Comparison of ENCODE assay signal across 8 mouse cellular contexts in genomic region chrX:8205551-8205950, GRCm38 (mm10). TPM values are rescaled to one million over a fixed set of nuclear protein-coding genes. Genes with fewer than 3 reads are reported as not detected.
DNase-seq lines count a peak whose midpoint lies in the region; ATAC-seq and TF ChIP-seq lines count a peak whose summit lies in the region.

No protein-coding gene starts in this region.

- TF ChIP-seq RAD21 in MEL (IDR thresholded peaks at IDR 0.05; ENCODE audit: low read depth, low read length), result no peak

- 40% methylated on average over 7 of the region's 7 CpGs for WGBS in heart, embryonic 14.5 days
- WGBS in forebrain, embryonic 11.5 days, result 38% methylated on average over 7 of the region's 7 CpGs
- WGBS in liver, embryonic 13.5 days (ENCODE audit: insufficient replicate concordance), result 40% methylated on average over 7 of the region's 7 CpGs

- H3K36me3 ChIP-seq in heart, embryonic 14.5 days (ENCODE audit: control insufficient read depth, insufficient read depth, low read length), result no peaks in the 10 kb centered on the region
- peaks cover 0 to 14% of the 10 kb centered on the region in 2 experiments; a peak in 2 of 4 replicates for H3K36me3 ChIP-seq in MEL (ENCODE audit: control insufficient read depth in 1 of 2, insufficient read depth in 2 of 2, low read length in 2 of 2)
- H3K36me3 ChIP-seq in forebrain, embryonic 11.5 days (ENCODE audit: control insufficient read depth, insufficient read depth, low read length), result no peaks in the 10 kb centered on the region
- H3K36me3 ChIP-seq in liver, embryonic 13.5 days, result no peaks in the 10 kb centered on the region

- H3K4me1 ChIP-seq in heart, embryonic 14.5 days (ENCODE audit: control insufficient read depth in 2 of 2, insufficient read depth in 2 of 2, low read length in 2 of 2), result no peaks in the 10 kb centered on the region
- H3K4me1 ChIP-seq in MEL (ENCODE audit: control insufficient read depth in 1 of 2, insufficient read depth in 2 of 2, low read length in 2 of 2), result peaks cover 7 to 10% of the 10 kb centered on the region in 2 experiments
- H3K4me1 ChIP-seq in forebrain, embryonic 11.5 days (replicated peaks; ENCODE audit: control insufficient read depth, insufficient read depth, low read length), result no peaks in the 10 kb centered on the region
- peaks cover 13% of the 10 kb centered on the region for H3K4me1 ChIP-seq in liver, embryonic 13.5 days (replicated peaks)

- no peaks in the 10 kb centered on the region for H3K27me3 ChIP-seq in heart, embryonic 14.5 days (ENCODE audit: control insufficient read depth, insufficient read depth, low read length)
- no peaks in the 10 kb centered on the region for H3K27me3 ChIP-seq in MEL (ENCODE audit: control insufficient read depth in 1 of 2, insufficient read depth in 2 of 2, low read length in 2 of 2)
- no peaks in the 10 kb centered on the region for H3K27me3 ChIP-seq in forebrain, embryonic 11.5 days (ENCODE audit: control insufficient read depth, insufficient read depth, low read length)
- H3K27me3 ChIP-seq in liver, embryonic 13.5 days, result peaks cover 24% of the 10 kb centered on the region

- no peak for ATAC-seq in heart, embryonic 14.5 days (ENCODE audit: insufficient number of reproducible peaks, insufficient read depth, low FRiP score, low read depth)
- no peak for ATAC-seq in forebrain, embryonic 11.5 days (replicated peaks; ENCODE audit: low FRiP score)
- ATAC-seq in liver, embryonic 13.5 days (ENCODE audit: low read depth), result no peak
- no peak for ATAC-seq in inflammation-experienced regulatory T-cells, adult 6 months

- H3K27ac ChIP-seq in heart, embryonic 14.5 days (replicated peaks in 1 of 2; ENCODE audit: control insufficient read depth in 1 of 2, insufficient read depth in 1 of 2, low read depth in 2 of 2, low read length in 2 of 2), result no peak overlapping the region
- no peak overlapping the region for H3K27ac ChIP-seq in MEL (ENCODE audit: control insufficient read depth, low read depth, low read length)
- no peak overlapping the region for H3K27ac ChIP-seq in forebrain, embryonic 11.5 days (ENCODE audit: low read depth, low read length)
- no peak overlapping the region for H3K27ac ChIP-seq in liver, embryonic 13.5 days

- TF ChIP-seq CTCF in MEL (IDR thresholded peaks at IDR 0.05 in 2 of 3, conservative IDR thresholded peaks at IDR 0.05 in 1 of 3; ENCODE audit: control insufficient read depth in 1 of 3, insufficient read depth in 1 of 3, low read depth in 2 of 3, low read length in 3 of 3, poor library complexity in 1 of 3, severe bottlenecking in 1 of 3), result no peak

- no peak for TF ChIP-seq EP300 in MEL (IDR thresholded peaks at IDR 0.05; ENCODE audit: low read depth in 1 of 2, low read length in 2 of 2)

- H3K9ac ChIP-seq in heart, embryonic 14.5 days (ENCODE audit: low read length), result no peak overlapping the region; the same call in 1 of the 2 replicates
- H3K9ac ChIP-seq in MEL (ENCODE audit: control insufficient read depth, low read depth, low read length, poor library complexity, severe bottlenecking), result peak overlapping the region; percentile 68
- H3K9ac ChIP-seq in forebrain, embryonic 11.5 days (ENCODE audit: low read length), result no peak overlapping the region; the same call in 1 of the 2 replicates
- H3K9ac ChIP-seq in liver, embryonic 13.5 days, result no peak overlapping the region

- no peaks in the 10 kb centered on the region for H3K79me2 ChIP-seq in MEL (ENCODE audit: control insufficient read depth, insufficient read depth, low read length, poor library complexity)

- H3K9me3 ChIP-seq in heart, embryonic 14.5 days (ENCODE audit: control insufficient read depth, low read length), result no peaks in the 10 kb centered on the region
- H3K9me3 ChIP-seq in MEL (replicated peaks; ENCODE audit: insufficient read depth, low read length), result no peaks in the 10 kb centered on the region
- H3K9me3 ChIP-seq in forebrain, embryonic 11.5 days (ENCODE audit: control insufficient read depth, low read length), result no peaks in the 10 kb centered on the region
- no peaks in the 10 kb centered on the region for H3K9me3 ChIP-seq in liver, embryonic 13.5 days (replicated peaks)

- TF ChIP-seq POLR2A in MEL (IDR thresholded peaks at IDR 0.05; ENCODE audit: control insufficient read depth in 1 of 2, insufficient read depth in 1 of 2, low read depth in 1 of 2, low read length in 2 of 2, poor library complexity in 1 of 2), result no peak

- H3K4me3 ChIP-seq in heart, embryonic 14.5 days (ENCODE audit: control insufficient read depth in 1 of 2, insufficient read depth in 1 of 2, low read depth in 1 of 2, low read length in 2 of 2), result peak overlapping the region in 1 of 2 experiments; percentile 47; a peak in 2 of 4 replicates
- H3K4me3 ChIP-seq in MEL (ENCODE audit: control insufficient read depth in 1 of 2, insufficient read depth in 1 of 2, low read depth in 2 of 2, low read length in 2 of 2), result peak overlapping the region; percentile 63 to 81
- peak overlapping the region; percentile 47 for H3K4me3 ChIP-seq in forebrain, embryonic 11.5 days (ENCODE audit: low read depth, low read length)
- peak overlapping the region; percentile 54; the same call in 1 of the 2 replicates for H3K4me3 ChIP-seq in liver, embryonic 13.5 days (replicated peaks)

- DNase-seq in heart, adult 18-20 months, result no peak
- DNase-seq in MEL (ENCODE audit: low read depth, low spot score), result no peak
- no peak for DNase-seq in forebrain, embryonic 11.5 days (ENCODE audit: low spot score)
- DNase-seq in liver, embryonic 13.5 days, result no peak
- no peak for DNase-seq in ovary, postnatal 10 days (ENCODE audit: low spot score)
- no peak for DNase-seq in right cerebral cortex, postnatal 25 days

- peak overlapping the region; percentile 77 for H3K4me2 ChIP-seq in heart, embryonic 14.5 days (ENCODE audit: low read length)
- peak overlapping the region; percentile 48 for H3K4me2 ChIP-seq in forebrain, embryonic 11.5 days (ENCODE audit: low read depth, low read length, severe bottlenecking)
- H3K4me2 ChIP-seq in liver, embryonic 13.5 days, result peak overlapping the region; percentile 72; the same call in 1 of the 2 replicates

TF ChIP-seq in MEL, 35 proteins besides CTCF, POLR2A, EP300 and RAD21 (continues in another document):
- TF ChIP-seq MAX (IDR thresholded peaks at IDR 0.05; ENCODE audit: low read length), result no peak

RNA-seq across cellular contexts. Expression of gene Porcn, which starts 0.8 kb away (rescaled TPM):
- polyA plus RNA-seq in heart, embryonic 14.5 days (2014; fragmentation: Nextera tagmentation; extraction: Ambion mirVana), result 3.6 and 4.2 TPM in 2 replicates
- 1 to 10 TPM; 2.0 to 3.0 TPM for total RNA-seq in heart, adult 18-20 months (2021)
- total RNA-seq in MEL (2012; rRNA removed), result 3.5 and 4.5 TPM in 2 replicates
- polyA plus RNA-seq in MEL (2012; ENCODE audit: insufficient read depth in 1 of 2, insufficient read length in 2 of 2, low read depth in 1 of 2, low replicate concordance in 2 of 2, missing spikeins in 1 of 2), result 10 to 100 TPM in 1 of 2 experiments, not detected in 1; 16.1 TPM
- 13.6 and 14.5 TPM in 2 replicates for polyA plus RNA-seq in forebrain, embryonic 11.5 days (2014; fragmentation: Nextera tagmentation; extraction: Ambion mirVana)
- 0.88 and 1.1 TPM in 2 replicates for polyA plus RNA-seq in liver, embryonic 13.5 days (2015; fragmentation: Nextera tagmentation; extraction: Ambion mirVana)
- under 1 TPM in 2 of 3 experiments, not detected in 1; 0.36 to 0.69 TPM for polyA plus RNA-seq in inflammation-experienced regulatory T-cells, adult 6 months (2017; shearing (Covaris generic))

RNA-seq across cellular contexts. Expression of gene Ebp, which starts 12.2 kb away (rescaled TPM):
- 28.0 and 28.5 TPM in 2 replicates for polyA plus RNA-seq in heart, embryonic 14.5 days (2014; fragmentation: Nextera tagmentation; extraction: Ambion mirVana)
- total RNA-seq in heart, adult 18-20 months (2021), result 10 to 100 TPM; 17.7 to 20.0 TPM
- total RNA-seq in MEL (2012; rRNA removed), result 99.4 and 103 TPM in 2 replicates
- 100 to 1,000 TPM in 1 of 2 experiments, not detected in 1; 133 TPM for polyA plus RNA-seq in MEL (2012; ENCODE audit: insufficient read depth in 1 of 2, insufficient read length in 2 of 2, low read depth in 1 of 2, low replicate concordance in 2 of 2, missing spikeins in 1 of 2)
- 24.5 and 25.2 TPM in 2 replicates for polyA plus RNA-seq in forebrain, embryonic 11.5 days (2014; fragmentation: Nextera tagmentation; extraction: Ambion mirVana)
- 61.8 and 64.4 TPM in 2 replicates for polyA plus RNA-seq in liver, embryonic 13.5 days (2015; fragmentation: Nextera tagmentation; extraction: Ambion mirVana)
- polyA plus RNA-seq in inflammation-experienced regulatory T-cells, adult 6 months (2017; shearing (Covaris generic)), result 100 to 1,000 TPM; 128 to 201 (median 145) TPM

RNA-seq across cellular contexts. Expression of gene Tbc1d25, which starts 29.6 kb away (rescaled TPM):
- 10.4 and 12.0 TPM in 2 replicates for polyA plus RNA-seq in heart, embryonic 14.5 days (2014; fragmentation: Nextera tagmentation; extraction: Ambion mirVana)
- total RNA-seq in heart, adult 18-20 months (2021), result 1 to 10 TPM; 4.0 to 4.3 TPM
- 8.0 and 10.1 TPM in 2 replicates for total RNA-seq in MEL (2012; rRNA removed)
- 10 to 100 TPM in 1 of 2 experiments, not detected in 1; 23.4 TPM for polyA plus RNA-seq in MEL (2012; ENCODE audit: insufficient read depth in 1 of 2, insufficient read length in 2 of 2, low read depth in 1 of 2, low replicate concordance in 2 of 2, missing spikeins in 1 of 2)
- 13.5 and 13.9 TPM in 2 replicates for polyA plus RNA-seq in forebrain, embryonic 11.5 days (2014; fragmentation: Nextera tagmentation; extraction: Ambion mirVana)
- polyA plus RNA-seq in liver, embryonic 13.5 days (2015; fragmentation: Nextera tagmentation; extraction: Ambion mirVana), result 4.9 and 5.0 TPM in 2 replicates
- polyA plus RNA-seq in inflammation-experienced regulatory T-cells, adult 6 months (2017; shearing (Covaris generic)), result 1 to 10 TPM; 2.5 to 4.1 (median 3.7) TPM

RNA-seq across cellular contexts. Expression of gene Ftsj1, which starts 46.7 kb away (rescaled TPM):
- polyA plus RNA-seq in heart, embryonic 14.5 days (2014; fragmentation: Nextera tagmentation; extraction: Ambion mirVana), result 25.1 and 25.4 TPM in 2 replicates
- 10 to 100 TPM in 1 of 2 experiments, 1 to 10 TPM in 1; 9.8 to 12.2 TPM for total RNA-seq in heart, adult 18-20 months (2021)
- total RNA-seq in MEL (2012; rRNA removed), result 47.2 and 51.8 TPM in 2 replicates
- 100 to 1,000 TPM in 1 of 2 experiments, not detected in 1; 124 TPM for polyA plus RNA-seq in MEL (2012; ENCODE audit: insufficient read depth in 1 of 2, insufficient read length in 2 of 2, low read depth in 1 of 2, low replicate concordance in 2 of 2, missing spikeins in 1 of 2)
- polyA plus RNA-seq in forebrain, embryonic 11.5 days (2014; fragmentation: Nextera tagmentation; extraction: Ambion mirVana), result 40.4 and 47.1 TPM in 2 replicates
- 40.1 and 41.9 TPM in 2 replicates for polyA plus RNA-seq in liver, embryonic 13.5 days (2015; fragmentation: Nextera tagmentation; extraction: Ambion mirVana)
- polyA plus RNA-seq in inflammation-experienced regulatory T-cells, adult 6 months (2017; shearing (Covaris generic)), result 10 to 100 TPM; 17.6 to 24.1 (median 18.7) TPM

RNA-seq across cellular contexts. Expression of gene Rbm3, which starts 59.9 kb away (rescaled TPM):
- polyA plus RNA-seq in heart, embryonic 14.5 days (2014; fragmentation: Nextera tagmentation; extraction: Ambion mirVana), result 317 and 375 TPM in 2 replicates
- total RNA-seq in heart, adult 18-20 months (2021), result 10 to 100 TPM; 49.9 to 88.3 TPM
- 906 and 1,021 TPM in 2 replicates for total RNA-seq in MEL (2012; rRNA removed)
- 100 to 1,000 TPM in 1 of 2 experiments, not detected in 1; 750 TPM for polyA plus RNA-seq in MEL (2012; ENCODE audit: insufficient read depth in 1 of 2, insufficient read length in 2 of 2, low read depth in 1 of 2, low replicate concordance in 2 of 2, missing spikeins in 1 of 2)
- 466 and 494 TPM in 2 replicates for polyA plus RNA-seq in forebrain, embryonic 11.5 days (2014; fragmentation: Nextera tagmentation; extraction: Ambion mirVana)
- 328 and 361 TPM in 2 replicates for polyA plus RNA-seq in liver, embryonic 13.5 days (2015; fragmentation: Nextera tagmentation; extraction: Ambion mirVana)
- polyA plus RNA-seq in inflammation-experienced regulatory T-cells, adult 6 months (2017; shearing (Covaris generic)), result 100 to 1,000 TPM; 601 to 807 (median 769) TPM
